Mouse (Mus musculus): Measurements from ENCODE around the gene Clba1. TPM values are rescaled to one million over a fixed set of nuclear protein-coding genes. Genes with fewer than 3 reads are reported as not detected.
A peak's percentile ranks its signal among the peaks of the same experiment; 100 is the strongest.

Gene Clba1
- polyA plus RNA-seq, 1 experiment, result 19.1 TPM

- Histone ChIP-seq H3K27me3 (replicated peaks; ENCODE audit: control insufficient read depth, insufficient read depth, low read length) (no peaks in the 10 kb centered on the region), H3K27ac (ENCODE audit: insufficient read depth, low read depth, low read length) (peak overlapping the region; percentile 72), H3K36me3 (ENCODE audit: control insufficient read depth, insufficient read depth, low read length) (no peaks in the 10 kb centered on the region; the same call in 1 of the 2 replicates), H3K4me1 (ENCODE audit: control insufficient read depth, insufficient read depth, low read length) (peaks cover 25% of the 10 kb centered on the region), H3K4me3 (ENCODE audit: insufficient read depth, low read depth, low read length) (no peak overlapping the region)
- DNase-seq, result peak; percentile 82
- TF ChIP-seq CTCF (conservative IDR thresholded peaks at IDR 0.05; ENCODE audit: insufficient read depth, insufficient read length, low read depth, low read length), result no peak
- 43% methylated on average over 8 of the region's 8 CpGs for WGBS
Observed at GRCm38 (mm10) chr12:112819057-112819662, 10.4 kb downstream of the Clba1 start.

GRCm38 (mm10) chr12:112820401-112820999, 11.8 kb downstream of the Clba1 start:
- 77% methylated on average over 12 of the region's 12 CpGs for WGBS
- Histone ChIP-seq H3K36me3 (ENCODE audit: control insufficient read depth, insufficient read depth, low read length) (no peaks in the 10 kb centered on the region; the same call in 1 of the 2 replicates), H3K4me3 (ENCODE audit: insufficient read depth, low read depth, low read length) (no peak overlapping the region), H3K4me1 (ENCODE audit: control insufficient read depth, insufficient read depth, low read length) (peaks cover 18% of the 10 kb centered on the region; the same call in 1 of the 2 replicates), H3K27me3 (replicated peaks; ENCODE audit: control insufficient read depth, insufficient read depth, low read length) (no peaks in the 10 kb centered on the region), H3K27ac (ENCODE audit: insufficient read depth, low read depth, low read length) (no peak overlapping the region)
- DNase-seq, result no peak
- TF ChIP-seq POLR2A (IDR thresholded peaks at IDR 0.05; ENCODE audit: low read depth, low read length) (no peak), CTCF (conservative IDR thresholded peaks at IDR 0.05; ENCODE audit: insufficient read depth, insufficient read length, low read depth, low read length) (no peak)

GRCm38 (mm10) chr12:112821216-112821615, 12.5 kb downstream of the Clba1 start:
- H3K36me3 ChIP-seq (ENCODE audit: control insufficient read depth, insufficient read depth, low read length), result no peaks in the 10 kb centered on the region; the same call in 1 of the 2 replicates
- peaks cover 18% of the 10 kb centered on the region; the same call in 1 of the 2 replicates for H3K4me1 ChIP-seq (ENCODE audit: control insufficient read depth, insufficient read depth, low read length)
- no peaks in the 10 kb centered on the region for H3K27me3 ChIP-seq (replicated peaks; ENCODE audit: control insufficient read depth, insufficient read depth, low read length)
- H3K27ac ChIP-seq (ENCODE audit: insufficient read depth, low read depth, low read length), result no peak overlapping the region
- WGBS, result 69% methylated on average over 1 of the region's 1 CpGs
- DNase-seq, result no peak
- TF ChIP-seq CTCF (conservative IDR thresholded peaks at IDR 0.05; ENCODE audit: insufficient read depth, insufficient read length, low read depth, low read length) (no peak), POLR2A (IDR thresholded peaks at IDR 0.05; ENCODE audit: low read depth, low read length) (no peak)
- H3K4me3 ChIP-seq (ENCODE audit: insufficient read depth, low read depth, low read length), result no peak overlapping the region

GRCm38 (mm10) chr12:112821974-112822373, 13.2 kb downstream of the Clba1 start:
- TF ChIP-seq CTCF (conservative IDR thresholded peaks at IDR 0.05; ENCODE audit: insufficient read depth, insufficient read length, low read depth, low read length), result no peak
- TF ChIP-seq POLR2A (IDR thresholded peaks at IDR 0.05; ENCODE audit: low read depth, low read length), result no peak
- Histone ChIP-seq H3K4me3 (ENCODE audit: insufficient read depth, low read depth, low read length) (no peak overlapping the region), H3K36me3 (ENCODE audit: control insufficient read depth, insufficient read depth, low read length) (no peaks in the 10 kb centered on the region; the same call in 1 of the 2 replicates), H3K27me3 (replicated peaks; ENCODE audit: control insufficient read depth, insufficient read depth, low read length) (no peaks in the 10 kb centered on the region), H3K4me1 (ENCODE audit: control insufficient read depth, insufficient read depth, low read length) (peaks cover 18% of the 10 kb centered on the region; the same call in 1 of the 2 replicates), H3K27ac (ENCODE audit: insufficient read depth, low read depth, low read length) (peak overlapping the region; percentile 28; the same call in 1 of the 2 replicates)
- DNase-seq, result no peak
- WGBS, result 76% methylated on average over 4 of the region's 4 CpGs

- 52% methylated on average over 2 of the region's 2 CpGs for WGBS
- Histone ChIP-seq H3K4me1 (ENCODE audit: control insufficient read depth, insufficient read depth, low read length) (peaks cover 18% of the 10 kb centered on the region; the same call in 1 of the 2 replicates), H3K27ac (ENCODE audit: insufficient read depth, low read depth, low read length) (no peak overlapping the region), H3K27me3 (replicated peaks; ENCODE audit: control insufficient read depth, insufficient read depth, low read length) (no peaks in the 10 kb centered on the region), H3K4me3 (ENCODE audit: insufficient read depth, low read depth, low read length) (no peak overlapping the region), H3K36me3 (ENCODE audit: control insufficient read depth, insufficient read depth, low read length) (no peaks in the 10 kb centered on the region; the same call in 1 of the 2 replicates)
- DNase-seq, result no peak
- TF ChIP-seq CTCF (conservative IDR thresholded peaks at IDR 0.05; ENCODE audit: insufficient read depth, insufficient read length, low read depth, low read length) (no peak), POLR2A (IDR thresholded peaks at IDR 0.05; ENCODE audit: low read depth, low read length) (no peak)
Observed at GRCm38 (mm10) chr12:112822676-112823075, 13.9 kb downstream of the Clba1 start.

- Histone ChIP-seq H3K4me1 (ENCODE audit: control insufficient read depth, insufficient read depth, low read length) (peaks cover 20% of the 10 kb centered on the region; the same call in 1 of the 2 replicates), H3K4me3 (ENCODE audit: insufficient read depth, low read depth, low read length) (no peak overlapping the region), H3K27ac (ENCODE audit: insufficient read depth, low read depth, low read length) (peak overlapping the region; percentile 13; the same call in 1 of the 2 replicates), H3K27me3 (replicated peaks; ENCODE audit: control insufficient read depth, insufficient read depth, low read length) (no peaks in the 10 kb centered on the region), H3K36me3 (ENCODE audit: control insufficient read depth, insufficient read depth, low read length) (no peaks in the 10 kb centered on the region; the same call in 1 of the 2 replicates)
- TF ChIP-seq POLR2A (IDR thresholded peaks at IDR 0.05; ENCODE audit: low read depth, low read length) (no peak), CTCF (conservative IDR thresholded peaks at IDR 0.05; ENCODE audit: insufficient read depth, insufficient read length, low read depth, low read length) (no peak)
- WGBS, result 53% methylated on average over 4 of the region's 4 CpGs
- DNase-seq, result no peak
Observed at GRCm38 (mm10) chr12:112823221-112823620, 14.5 kb downstream of the Clba1 start.

GRCm38 (mm10) chr12:112825901-112826300, 17.2 kb downstream of the Clba1 start:
- 80% methylated on average over 5 of the region's 5 CpGs for WGBS
- no peak overlapping the region for H3K4me3 ChIP-seq (ENCODE audit: insufficient read depth, low read depth, low read length)
- H3K4me1 ChIP-seq (ENCODE audit: control insufficient read depth, insufficient read depth, low read length), result peaks cover 19% of the 10 kb centered on the region; the same call in 1 of the 2 replicates
- no peak for DNase-seq
- H3K27me3 ChIP-seq (replicated peaks; ENCODE audit: control insufficient read depth, insufficient read depth, low read length), result no peaks in the 10 kb centered on the region
- no peaks in the 10 kb centered on the region; the same call in 1 of the 2 replicates for H3K36me3 ChIP-seq (ENCODE audit: control insufficient read depth, insufficient read depth, low read length)
- no peak overlapping the region for H3K27ac ChIP-seq (ENCODE audit: insufficient read depth, low read depth, low read length)
- TF ChIP-seq POLR2A (IDR thresholded peaks at IDR 0.05; ENCODE audit: low read depth, low read length), result no peak
- no peak for TF ChIP-seq CTCF (conservative IDR thresholded peaks at IDR 0.05; ENCODE audit: insufficient read depth, insufficient read length, low read depth, low read length)
